Mouse (Mus musculus): ENCODE results near the gene Dexi.

GRCm38 (mm10) chr16:10518030-10518429 is 24.8 kb downstream of the Dexi start:
- TF ChIP-seq CTCF (IDR thresholded peaks at IDR 0.05; ENCODE audit: low read depth, low read length) (0 out of 2 replicates have a peak, but pooled peaks have one; percentile 14), POLR2A (IDR thresholded peaks at IDR 0.05; ENCODE audit: borderline replicate concordance, low read depth, low read length) (no peak)

All from bone marrow macrophage, adult 2 months (primary cell).